Mouse (Mus musculus): Measurements from ENCODE around the gene Rfx6.

Rfx6 gene

GRCm38 (mm10) chr10:51677548-51678250 is at the start of gene Rfx6:
Rfx6 (plus strand) TSS chr10:51677756.
- DNase-seq (ENCODE audit: low read depth, low spot score), result no peak

- no peak for DNase-seq (ENCODE audit: low read depth, low spot score)
Measured at GRCm38 (mm10) chr10:51631411-51632136, 46.0 kb upstream of the Rfx6 start, which contains the start of gene Gprc6a. Gprc6a (minus strand) TSS chr10:51631461.

GRCm38 (mm10) chr10:51649506-51650221 is 27.9 kb upstream of the Rfx6 start:
- DNase-seq (ENCODE audit: low read depth, low spot score), result no peak

- DNase-seq (ENCODE audit: low read depth, low spot score), result no peak
Measured at GRCm38 (mm10) chr10:51657324-51657723, 20.2 kb upstream of the Rfx6 start.

GRCm38 (mm10) chr10:51669334-51669733 is 8.2 kb upstream of the Rfx6 start:
- no peak for DNase-seq (ENCODE audit: low read depth, low spot score)

GRCm38 (mm10) chr10:51671583-51671982 is 6.0 kb upstream of the Rfx6 start:
- DNase-seq (ENCODE audit: low read depth, low spot score), result no peak

- DNase-seq (ENCODE audit: low read depth, low spot score), result no peak
Measured at GRCm38 (mm10) chr10:51672082-51672779, 5.3 kb upstream of the Rfx6 start.

- no peak for DNase-seq (ENCODE audit: low read depth, low spot score)
Measured at GRCm38 (mm10) chr10:51678251-51678639, 689 bp downstream of the Rfx6 start.

- no peak for DNase-seq (ENCODE audit: low read depth, low spot score)
Measured at GRCm38 (mm10) chr10:51720904-51721303, 43.3 kb downstream of the Rfx6 start.

- no peak for DNase-seq (ENCODE audit: low read depth, low spot score)
Measured at GRCm38 (mm10) chr10:51761436-51761835, 83.9 kb downstream of the Rfx6 start.

- no peak for DNase-seq (ENCODE audit: low read depth, low spot score)
Measured at GRCm38 (mm10) chr10:51763241-51763640, 85.7 kb downstream of the Rfx6 start.

- DNase-seq (ENCODE audit: low read depth, low spot score), result no peak
Measured at GRCm38 (mm10) chr10:51768445-51768844, 90.9 kb downstream of the Rfx6 start.

GRCm38 (mm10) chr10:51769252-51769651 is 91.7 kb downstream of the Rfx6 start:
- DNase-seq (ENCODE audit: low read depth, low spot score), result no peak

GRCm38 (mm10) chr10:51779648-51780047 is 102.1 kb downstream of the Rfx6 start:
- no peak for DNase-seq (ENCODE audit: low read depth, low spot score)

Measured in retina, adult 2 months (tissue).